Mouse (Mus musculus) heart, postnatal 25 days (tissue): ENCODE measurements around the gene Catsper1. TPM values are rescaled to one million over a fixed set of nuclear protein-coding genes. Genes with fewer than 3 reads are reported as not detected.

Source experiments
- DNase-seq: peaks from one replicate; pipeline ENCODE4 v3.0.0; 2022; ENCODE audit warnings: low spot score
- intact Hi-C: fragments of 180-260 bp; cut with DNase I; formaldehyde crosslinking; loops from one replicate; pipeline ENCODE4 v1.15.1; 2025
- total RNA-seq, 2 experiments: library from RNA; stranded (reverse); gene quantifications; 2 replicates each; pipeline ENCODE4 v1.2.3; 2021

The Catsper1 gene
- total RNA-seq, 2 experiments from 2014 or later = not detected

GRCm38 (mm10) chr19:5389647-5390046, 54.1 kb downstream of the Catsper1 start:
- intact Hi-C loops = loop anchor here (2.0 kb wide), 1 partner anchor 35 kb away; the partner anchor contains the start of genes AI837181 and Drap1
- DNase-seq = no peak

- no peak for DNase-seq
- intact Hi-C loops = loop anchor here (2.0 kb wide), 1 partner anchor 34 kb away; the partner anchor contains the start of genes AI837181 and Drap1
Measured at GRCm38 (mm10) chr19:5390416-5390815, 54.9 kb downstream of the Catsper1 start.

GRCm38 (mm10) chr19:5392892-5393291, 57.4 kb downstream of the Catsper1 start:
- no peak for DNase-seq
- intact Hi-C loops = no loop called here

Other genes starting within 250 kb of the Catsper1 start
- gene Yif1a, start 247.2 kb upstream of the Catsper1 start, total RNA-seq = 10 to 100 TPM; 91.5 to 92.6 TPM
- gene Cnih2, start 237.2 kb upstream of the Catsper1 start, total RNA-seq = under 1 TPM in 1 of 2 experiments, not detected in 1; 0.18 TPM
- 100 to 1,000 TPM; 178 to 189 TPM for gene Rab1b, start 228.7 kb upstream of the Catsper1 start, total RNA-seq
- 10 to 100 TPM; 47.1 to 53.0 TPM for gene Klc2, start 217.2 kb upstream of the Catsper1 start, total RNA-seq
- gene Pacs1, start 62.6 kb upstream of the Catsper1 start, total RNA-seq = 10 to 100 TPM; 21.1 TPM
- gene Sf3b2, start 40.3 kb upstream of the Catsper1 start, total RNA-seq = 100 to 1,000 TPM; 110 to 115 TPM
- gene Gal3st3, start 37.4 kb upstream of the Catsper1 start, total RNA-seq = 10 to 100 TPM; 24.5 to 25.7 TPM
- 1 to 10 TPM; 7.4 to 9.6 TPM for gene Cst6, start 13.8 kb downstream of the Catsper1 start, total RNA-seq
- 10 to 100 TPM; 17.6 to 19.4 TPM for gene Eif1ad, start 31.0 kb downstream of the Catsper1 start, total RNA-seq
- 100 to 1,000 TPM; 122 to 132 TPM for gene Banf1, start 31.4 kb downstream of the Catsper1 start, total RNA-seq
- gene Sart1, start 53.0 kb downstream of the Catsper1 start, total RNA-seq = 10 to 100 TPM; 45.3 to 58.7 TPM
- gene Tsga10ip, start 66.8 kb downstream of the Catsper1 start, total RNA-seq = under 1 TPM; 0.28 to 0.88 TPM
- gene Drap1, start 89.2 kb downstream of the Catsper1 start, total RNA-seq = 100 to 1,000 TPM; 289 to 292 TPM
- 10 to 100 TPM; 34.9 to 36.2 TPM for gene AI837181, start 89.4 kb downstream of the Catsper1 start, total RNA-seq
- gene Fosl1, start 111.8 kb downstream of the Catsper1 start, total RNA-seq = not detected
- gene Ccdc85b, start 122.2 kb downstream of the Catsper1 start, total RNA-seq = 10 to 100 TPM in 1 of 2 experiments, 1 to 10 TPM in 1; 7.8 to 11.9 TPM
- gene Fibp, start 124.9 kb downstream of the Catsper1 start, total RNA-seq = 10 to 100 TPM; 45.5 to 51.0 TPM
- under 1 TPM in 1 of 2 experiments, not detected in 1; 0.45 TPM for gene Ctsw, start 132.8 kb downstream of the Catsper1 start, total RNA-seq
- gene Efemp2, start 138.2 kb downstream of the Catsper1 start, total RNA-seq = 10 to 100 TPM in 1 of 2 experiments, 1 to 10 TPM in 1; 9.9 to 10.3 TPM
- 10 to 100 TPM; 21.0 to 21.5 TPM for gene Mus81, start 152.7 kb downstream of the Catsper1 start, total RNA-seq
- 100 to 1,000 TPM; 209 to 212 TPM for gene Cfl1, start 154.7 kb downstream of the Catsper1 start, total RNA-seq
- 1 to 10 TPM in 1 of 2 experiments, under 1 TPM in 1; 0.78 to 1.0 TPM for gene 1700020D05Rik, start 168.0 kb downstream of the Catsper1 start, total RNA-seq
- gene Snx32, start 174.8 kb downstream of the Catsper1 start, total RNA-seq = 1 to 10 TPM; 6.2 to 8.1 TPM
- gene Ovol1, start 224.9 kb downstream of the Catsper1 start, total RNA-seq = not detected
- 1 to 10 TPM; 3.0 to 3.2 TPM for gene Ap5b1, start 232.3 kb downstream of the Catsper1 start, total RNA-seq